Mouse (Mus musculus) heart, postnatal 0 days (tissue): Measurements from ENCODE around the gene Ptp4a2.

Source experiments
- CTCF ChIP-seq: IDR thresholded peaks from 2 replicates; pipeline ENCODE4 v1.5.1; 2016; ENCODE audit warnings: antibody characterized with exemption, control low read depth, low read depth
- EP300 ChIP-seq: IDR thresholded peaks from 2 replicates; pipeline ENCODE4 v1.6.1; 2016; ENCODE audit warnings: antibody characterized with exemption, low read depth

- TF ChIP-seq CTCF = no peak
- TF ChIP-seq EP300 = no peak
Measured at GRCm38 (mm10) chr4:129822324-129822723, 11.3 kb downstream of the Ptp4a2 start.
